Mouse (Mus musculus): ENCODE data around the gene Cfd.

GRCm38 (mm10) chr10:79873715-79874289 lies 16.9 kb upstream of the Cfd start:
- TF ChIP-seq EP300 (IDR thresholded peaks at IDR 0.05; ENCODE audit: insufficient read depth, low read depth, low read length) (no peak), CTCF (IDR thresholded peaks at IDR 0.05; ENCODE audit: low read depth, low read length) (no peak)
